Mouse (Mus musculus): ENCODE data around the gene Zfyve28.

Gene Zfyve28

GRCm38 (mm10) chr5:34252307-34252966 is 35.8 kb downstream of the Zfyve28 start:
- DNase-seq (ENCODE audit: low spot score in 2 of 2) = no peak

DNA sequence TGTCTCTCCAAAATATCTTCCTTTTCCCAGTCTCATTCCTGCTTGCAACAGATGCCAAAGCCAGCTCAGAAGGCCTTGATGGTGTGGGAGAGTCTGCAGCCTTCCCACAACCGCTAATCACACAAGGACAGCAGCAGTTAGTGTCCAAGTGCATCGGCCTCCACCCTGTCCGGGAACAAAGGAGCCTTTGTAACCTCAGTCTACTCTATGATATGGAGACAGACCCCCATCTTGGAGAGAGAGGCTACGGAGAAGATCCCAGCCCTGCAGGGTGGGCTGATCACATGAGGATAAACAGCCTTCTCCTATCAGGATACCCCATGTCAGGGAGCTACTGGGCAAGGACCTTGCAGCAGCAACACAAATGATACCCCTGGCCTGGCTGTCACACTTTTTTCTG is 36.5 kb downstream of the Zfyve28 start:
- no peak for DNase-seq (ENCODE audit: low spot score in 2 of 2)

GRCm38 (mm10) chr5:34250090-34250489 is 38.2 kb downstream of the Zfyve28 start:
- DNase-seq (ENCODE audit: low spot score in 2 of 2) = no peak

DNA sequence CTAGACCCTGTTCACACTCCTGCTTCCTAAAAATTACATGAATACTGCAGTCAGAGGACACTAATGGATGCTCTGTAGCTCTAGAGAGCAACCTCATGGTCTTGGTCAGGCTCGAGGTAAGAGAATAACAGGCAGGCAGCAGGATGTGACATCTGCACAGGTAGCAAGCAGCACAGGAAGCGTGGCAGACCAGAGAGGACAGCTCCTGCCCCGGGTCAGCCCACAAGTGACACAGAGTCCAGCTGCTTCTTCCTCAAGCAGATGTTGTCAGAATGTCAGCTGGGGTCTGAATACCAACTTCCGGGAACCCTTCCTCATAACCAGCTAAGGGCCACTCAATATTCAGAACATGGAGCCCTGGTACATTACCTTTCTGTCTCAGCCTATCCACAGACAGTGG is 39.1 kb downstream of the Zfyve28 start:
- no peak for DNase-seq (ENCODE audit: low spot score in 2 of 2)

GRCm38 (mm10) chr5:34246443-34246842 is 41.8 kb downstream of the Zfyve28 start:
- DNase-seq (ENCODE audit: low spot score in 2 of 2) = no peak

DNA sequence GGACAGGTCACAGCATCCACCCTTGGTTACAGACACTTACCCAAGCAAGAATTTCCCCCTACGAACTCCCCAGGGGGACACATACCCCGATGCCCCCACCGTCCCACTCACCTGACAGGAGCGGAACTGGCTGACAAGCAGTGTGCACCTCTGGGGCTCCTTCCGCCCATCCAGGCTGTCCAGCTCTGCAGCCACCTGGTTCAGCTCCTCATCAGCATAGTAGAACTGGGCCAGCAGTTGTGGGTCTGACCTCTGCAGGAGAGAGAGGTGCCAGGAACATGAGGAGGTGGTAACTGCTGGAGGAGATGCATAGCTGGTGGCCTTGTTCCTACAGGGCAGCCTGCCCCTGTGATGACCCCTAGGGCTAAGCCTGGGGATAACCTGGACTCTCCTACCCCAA is 45.2 kb downstream of the Zfyve28 start:
- no peak for DNase-seq (ENCODE audit: low spot score in 2 of 2)

DNA sequence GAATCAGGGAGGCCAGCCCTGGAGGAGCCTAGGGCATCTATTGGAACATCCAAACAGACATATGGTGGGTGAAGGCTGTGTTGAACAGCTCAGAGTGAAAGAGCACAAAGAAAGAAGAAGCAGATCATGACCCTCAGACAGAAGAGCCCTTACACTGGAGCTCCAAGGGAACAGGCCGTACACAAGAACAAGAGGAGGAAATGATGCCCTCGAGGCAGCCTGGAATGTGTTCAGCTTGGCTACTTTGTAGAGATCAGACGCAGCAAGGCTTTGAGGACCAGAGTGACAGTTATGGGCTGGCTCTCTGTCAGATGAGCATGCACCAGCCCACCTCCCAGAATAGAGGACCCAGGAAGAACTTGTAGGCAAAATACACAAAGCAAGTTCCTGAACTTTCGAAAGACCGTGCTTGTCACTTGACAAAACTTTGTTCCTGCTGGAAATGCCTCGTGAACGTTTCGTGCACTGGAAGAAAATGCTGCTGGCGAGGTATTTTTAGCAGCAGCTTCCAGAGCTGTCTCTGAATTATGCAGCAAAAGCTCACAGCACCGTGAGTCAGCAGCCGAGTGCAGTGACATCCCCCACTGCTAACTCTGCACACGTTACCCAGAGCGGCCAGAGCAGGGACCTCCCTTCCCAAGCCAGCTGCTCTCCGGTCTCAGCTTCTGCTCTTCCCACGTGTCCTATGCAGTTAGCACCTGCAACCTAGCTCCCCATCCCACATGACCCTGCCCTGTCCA is 45.9 kb downstream of the Zfyve28 start:
- peak; percentile 81 to 91 for DNase-seq (ENCODE audit: low spot score in 2 of 2)

DNA sequence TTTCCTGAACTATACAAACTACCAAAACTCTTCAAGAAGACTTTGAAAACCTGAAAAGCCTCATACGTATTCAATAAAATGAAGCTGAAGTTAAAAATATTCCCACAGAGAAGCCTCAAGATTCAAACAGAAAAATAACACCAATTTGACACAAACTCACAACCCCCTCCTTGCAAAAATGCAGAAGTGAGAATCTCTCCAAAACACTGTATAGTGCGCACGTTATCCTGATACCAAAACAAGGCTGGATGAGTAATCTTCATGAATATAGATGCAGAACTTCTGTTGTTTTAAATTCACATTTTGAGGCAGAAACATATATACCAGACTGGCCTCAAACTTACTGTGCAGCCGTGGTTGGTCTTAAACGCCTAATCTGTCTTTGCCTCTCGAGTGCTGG is 49.8 kb downstream of the Zfyve28 start:
- no peak for DNase-seq (ENCODE audit: low spot score in 2 of 2)

- DNase-seq (ENCODE audit: low spot score in 2 of 2) = no peak
Observed at GRCm38 (mm10) chr5:34235898-34236420, 52.3 kb downstream of the Zfyve28 start.

DNA sequence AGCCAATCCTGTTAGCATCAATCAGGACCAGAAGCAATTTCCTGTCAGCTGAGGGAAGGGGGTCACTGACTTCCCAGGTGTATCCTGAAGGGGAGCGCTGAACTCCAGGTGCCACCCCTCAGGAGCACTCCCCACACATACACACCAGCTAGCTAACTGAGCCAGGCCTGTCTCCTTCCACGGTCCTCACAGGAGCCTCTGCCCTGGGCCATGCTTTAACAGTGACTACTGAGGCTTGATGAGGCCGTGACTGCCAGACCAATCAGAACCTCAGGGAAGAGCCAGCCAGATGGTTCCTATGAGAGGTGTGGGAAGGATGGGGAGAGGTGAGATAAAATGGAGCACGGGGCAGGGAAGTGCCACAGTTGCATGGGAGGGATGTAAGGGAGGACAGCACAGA is 53.2 kb downstream of the Zfyve28 start:
- DNase-seq (ENCODE audit: low spot score in 2 of 2) = no peak

DNA sequence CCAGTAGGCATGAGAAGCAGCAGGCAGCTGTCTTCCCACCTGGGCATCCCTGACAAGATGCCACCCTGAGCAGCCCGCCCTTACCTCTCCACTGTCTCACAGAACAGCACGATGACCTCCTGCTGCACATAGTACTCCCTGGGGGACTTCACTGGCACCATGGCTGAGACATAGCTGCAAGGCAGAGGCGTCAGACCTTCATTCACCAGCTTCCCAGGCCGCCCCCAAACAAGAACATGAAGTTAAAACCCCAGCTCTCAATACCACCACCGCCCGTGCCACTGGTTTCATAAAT is 55.1 kb downstream of the Zfyve28 start:
- DNase-seq (ENCODE audit: low spot score in 2 of 2) = no peak

- DNase-seq (ENCODE audit: low spot score in 2 of 2) = no peak
Observed at GRCm38 (mm10) chr5:34232481-34233220, 55.6 kb downstream of the Zfyve28 start.

GRCm38 (mm10) chr5:34231901-34232300 is 56.3 kb downstream of the Zfyve28 start:
- DNase-seq (ENCODE audit: low spot score in 2 of 2) = no peak

DNA sequence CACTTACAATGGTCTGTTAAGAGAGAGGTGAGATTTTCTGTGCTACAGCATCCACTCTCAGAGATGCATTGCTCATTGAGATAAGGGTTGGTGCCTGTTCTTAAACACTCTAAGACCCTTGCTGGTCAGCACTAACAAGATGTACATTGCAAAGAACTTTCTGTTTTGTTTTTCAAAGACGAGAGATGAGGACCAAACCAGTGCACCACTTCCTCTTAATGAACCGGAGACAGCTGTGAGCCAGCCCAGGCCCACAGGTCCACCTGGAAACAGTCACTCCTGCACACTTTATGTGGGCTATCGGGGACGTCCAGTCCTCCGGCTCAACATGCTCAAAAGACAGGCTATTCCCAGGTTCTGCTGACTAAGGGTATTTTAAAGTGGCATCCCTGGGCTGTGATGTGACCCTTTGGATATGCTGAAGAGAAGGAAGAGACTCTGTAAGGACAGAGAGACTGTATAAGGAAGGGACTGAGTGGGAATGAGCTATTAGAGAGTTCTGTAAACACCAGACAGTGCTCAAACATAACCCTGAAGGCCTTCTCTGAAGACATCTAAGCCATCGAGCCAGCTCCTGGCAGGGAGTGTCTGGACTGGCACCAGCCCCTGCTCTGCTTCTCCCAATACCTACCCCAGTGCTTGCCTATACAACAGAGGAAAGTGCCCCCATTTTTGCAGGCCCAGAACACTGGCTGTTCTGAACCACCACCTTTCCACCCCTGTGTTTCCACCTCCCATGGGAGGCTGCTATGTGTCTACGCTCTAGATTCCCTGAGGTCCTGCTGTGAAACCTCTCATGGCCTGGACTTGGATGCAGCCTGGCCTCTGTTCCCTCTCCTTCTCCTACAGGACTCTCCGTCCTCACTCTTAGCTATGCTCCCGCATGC is 57.4 kb downstream of the Zfyve28 start:
- no peak for DNase-seq (ENCODE audit: low spot score in 2 of 2)

DNA sequence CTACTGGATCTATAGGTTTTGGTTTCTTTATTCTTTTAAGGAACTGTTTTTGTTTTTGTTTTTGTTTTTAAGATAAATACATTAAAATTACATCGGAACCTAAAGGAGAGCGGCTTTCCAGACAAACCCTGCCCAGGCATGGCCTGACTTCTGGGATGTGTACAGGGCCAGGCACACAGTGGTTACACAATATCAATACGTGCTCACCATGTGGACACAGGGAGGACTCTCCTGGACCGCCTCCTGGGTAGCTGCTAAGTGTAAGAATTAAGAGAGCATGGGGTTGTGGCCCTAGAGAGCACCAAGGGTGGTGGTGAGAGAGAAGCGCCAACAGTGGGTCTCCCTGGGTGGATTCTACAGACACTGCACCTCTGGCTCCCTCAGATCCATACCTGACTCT is 58.7 kb downstream of the Zfyve28 start:
- no peak for DNase-seq (ENCODE audit: low spot score in 2 of 2)

- no peak for DNase-seq (ENCODE audit: low spot score in 2 of 2)
Observed at GRCm38 (mm10) chr5:34225516-34225915, 62.7 kb downstream of the Zfyve28 start.

DNA sequence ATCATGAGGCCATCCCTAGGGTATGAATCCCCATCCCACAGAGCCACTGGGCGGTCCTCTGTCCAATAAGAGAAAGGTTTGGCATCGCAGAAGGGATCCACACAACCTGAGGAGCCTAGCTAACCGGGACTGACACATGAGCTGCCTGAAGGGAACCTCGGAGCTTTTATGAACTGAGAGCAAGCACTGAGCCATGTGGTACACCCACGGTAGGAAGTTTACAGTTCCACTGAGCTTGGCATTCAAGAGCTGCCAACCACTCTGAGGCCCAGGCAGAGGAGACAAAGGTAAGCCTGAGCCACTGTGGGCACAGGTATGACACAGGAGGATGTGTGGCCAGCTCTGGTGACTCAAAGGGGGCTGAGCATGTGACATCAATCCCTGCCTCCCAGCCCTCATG is 63.7 kb downstream of the Zfyve28 start:
- DNase-seq (ENCODE audit: low spot score in 2 of 2) = no peak

- no peak for DNase-seq (ENCODE audit: low spot score in 2 of 2)
Observed at GRCm38 (mm10) chr5:34220001-34220400, 68.2 kb downstream of the Zfyve28 start.

GRCm38 (mm10) chr5:34218672-34219071 is 69.6 kb downstream of the Zfyve28 start:
- DNase-seq (ENCODE audit: low spot score in 2 of 2) = no peak

DNA sequence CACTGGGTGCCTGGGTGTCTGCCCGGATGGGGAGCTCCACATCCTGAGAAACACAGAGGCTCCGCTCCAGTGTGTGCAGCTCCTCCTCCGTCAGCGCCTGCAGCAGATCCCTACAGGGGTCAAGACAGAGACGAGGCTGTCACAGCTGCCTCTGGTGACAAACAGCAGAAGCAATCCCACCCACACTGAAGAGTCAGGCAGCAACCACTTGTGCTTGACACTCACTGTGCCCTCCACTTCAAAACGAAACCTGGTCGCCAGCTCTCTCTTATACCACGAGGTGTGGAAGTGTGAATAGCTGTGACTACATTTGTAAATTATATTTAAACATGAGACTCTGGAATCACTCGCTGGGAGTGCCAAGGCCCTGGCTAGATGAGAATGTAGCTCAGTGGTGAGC is 70.5 kb downstream of the Zfyve28 start:
- no peak for DNase-seq (ENCODE audit: low spot score in 2 of 2)

- DNase-seq (ENCODE audit: low spot score in 2 of 2) = no peak
Observed at GRCm38 (mm10) chr5:34216025-34216424, 72.2 kb downstream of the Zfyve28 start.

GRCm38 (mm10) chr5:34213659-34214058 is 74.6 kb downstream of the Zfyve28 start:
- no peak for DNase-seq (ENCODE audit: low spot score in 2 of 2)
